Mouse (Mus musculus) midbrain, postnatal 0 days (tissue): ENCODE results near the gene Arpin. TPM values are rescaled to one million over a fixed set of nuclear protein-coding genes. Genes with fewer than 3 reads are reported as not detected.

Experiments
- ATAC-seq: fragments of 200-750 bp; cut with Nextera tagmentation; 2 replicates; pipeline ENCODE4 v1.8.0; 2017; ENCODE audit warnings: moderate number of reproducible peaks, mild to moderate bottlenecking, moderate TSS enrichment, moderate library complexity; ENCODE audit not compliant: low FRiP score
- DNase-seq: peaks from one replicate; pipeline ENCODE4 v3.0.0-alpha.2; 2015; ENCODE audit warnings: low spot score
- H3K27ac ChIP-seq: fragments of 300-500 bp; sonication (generic); 2 replicates; pipeline ENCODE4 v1.5.1; 2014; ENCODE audit warnings: low read depth, mild to moderate bottlenecking, low read length, mixed read lengths
- H3K27me3 ChIP-seq: fragments of 300-500 bp; sonication (generic); 2 replicates; pipeline ENCODE4 v1.6.1; 2014; ENCODE audit warnings: low read length, control low read depth, mixed read lengths; ENCODE audit not compliant: insufficient read depth
- H3K36me3 ChIP-seq: fragments of 300-500 bp; sonication (generic); 2 replicates; pipeline ENCODE4 v1.6.1; 2014; ENCODE audit warnings: low read length, control low read depth, mixed read lengths; ENCODE audit not compliant: insufficient read depth
- H3K4me1 ChIP-seq: fragments of 300-500 bp; sonication (generic); 2 replicates; pipeline ENCODE4 v1.6.1; 2014; ENCODE audit warnings: mild to moderate bottlenecking, control low read depth, antibody characterized with exemption, low read length, mixed read lengths; ENCODE audit not compliant: insufficient read depth
- H3K4me2 ChIP-seq: fragments of 300-500 bp; sonication (generic); 2 replicates; pipeline ENCODE4 v1.6.1; 2014; ENCODE audit warnings: low read depth, mild to moderate bottlenecking, low read length, mixed read lengths; ENCODE audit not compliant: poor library complexity, severe bottlenecking
- H3K4me3 ChIP-seq: fragments of 300-500 bp; sonication (generic); 2 replicates; pipeline ENCODE4 v1.5.1; 2014; ENCODE audit warnings: low read depth, mild to moderate bottlenecking, low read length, moderate library complexity
- H3K9ac ChIP-seq: fragments of 300-500 bp; sonication (generic); replicated peaks from 2 replicates; pipeline ENCODE4 v1.6.1; 2014; ENCODE audit warnings: mild to moderate bottlenecking, low read length, moderate library complexity, mixed read lengths; ENCODE audit not compliant: poor library complexity, severe bottlenecking
- H3K9me3 ChIP-seq: fragments of 300-500 bp; sonication (generic); 2 replicates; pipeline ENCODE4 v1.6.1; 2016; ENCODE audit warnings: low read length, control low read depth
- CTCF ChIP-seq: IDR thresholded peaks from 2 replicates; pipeline ENCODE4 v1.5.1; 2016; ENCODE audit warnings: antibody characterized with exemption, mild to moderate bottlenecking
- WGBS: fragments of 180-500 bp; shearing (Covaris S2); extraction: QIAGEN DNeasy Blood & Tissue Kit; methylation state at CpG from one replicate; pipeline ENCODE4 v1.1.7; 2014; 5-methylcytosine and 5-hydroxymethylcytosine counted together
- polyA plus RNA-seq: library from polyadenylated mRNA; unstranded; fragments of >200 nt; fragmentation: Nextera tagmentation; extraction: Ambion mirVana; gene quantifications from 2 replicates; pipeline ENCODE4 v1.2.1, GENCODE M21; 2015
- total RNA-seq: library from RNA; depleted of rRNA; stranded (reverse); fragments of >200 nt; gene quantifications from 2 replicates; pipeline ENCODE4 v1.2.3, GENCODE M21; 2014

Arpin gene
- total and polyA plus RNA-seq, 2 experiments from 2014 or later, result 14.9 to 38.4 TPM

GRCm38 (mm10) chr7:79890436-79891221, 44.5 kb downstream of the Arpin start:
- no peak overlapping the region for H3K4me3 ChIP-seq
- H3K27ac ChIP-seq, result no peak overlapping the region
- WGBS, result 86% methylated on average over 15 of the region's 15 CpGs
- no peaks in the 10 kb centered on the region for H3K9me3 ChIP-seq
- peaks cover 6% of the 10 kb centered on the region; the same call in 1 of the 2 replicates for H3K36me3 ChIP-seq
- no peaks in the 10 kb centered on the region for H3K27me3 ChIP-seq
- no peak overlapping the region for H3K9ac ChIP-seq
- DNase-seq, result no peak
- no peak for ATAC-seq
- H3K4me2 ChIP-seq, result no peak overlapping the region
- no peak for TF ChIP-seq CTCF
- H3K4me1 ChIP-seq, result no peaks in the 10 kb centered on the region

GRCm38 (mm10) chr7:79888603-79889002, 46.6 kb downstream of the Arpin start:
- Histone ChIP-seq H3K27ac (no peak overlapping the region), H3K4me1 (no peaks in the 10 kb centered on the region), H3K4me3 (no peak overlapping the region), H3K27me3 (no peaks in the 10 kb centered on the region), H3K36me3 (peaks cover 9% of the 10 kb centered on the region; the same call in 1 of the 2 replicates), H3K9me3 (no peaks in the 10 kb centered on the region), H3K9ac (no peak overlapping the region), H3K4me2 (no peak overlapping the region)
- DNase-seq (no peak), ATAC-seq (no peak)
- TF ChIP-seq CTCF, result no peak
- WGBS, result 92% methylated on average over 9 of the region's 9 CpGs

- no peak for TF ChIP-seq CTCF
- no peaks in the 10 kb centered on the region for H3K9me3 ChIP-seq
- no peak overlapping the region for H3K4me2 ChIP-seq
- 92% methylated on average over 7 of the region's 7 CpGs for WGBS
- ATAC-seq, result no peak
- H3K4me1 ChIP-seq, result no peaks in the 10 kb centered on the region
- H3K27me3 ChIP-seq, result no peaks in the 10 kb centered on the region
- no peak overlapping the region for H3K27ac ChIP-seq
- no peak overlapping the region for H3K9ac ChIP-seq
- H3K36me3 ChIP-seq, result peaks cover 28% of the 10 kb centered on the region
- H3K4me3 ChIP-seq, result no peak overlapping the region
- no peak for DNase-seq
Observed at GRCm38 (mm10) chr7:79883613-79884334, 51.4 kb downstream of the Arpin start.

GRCm38 (mm10) chr7:79881901-79882300, 53.3 kb downstream of the Arpin start:
- no peaks in the 10 kb centered on the region for H3K27me3 ChIP-seq
- no peak for DNase-seq
- H3K4me2 ChIP-seq, result no peak overlapping the region
- no peaks in the 10 kb centered on the region for H3K9me3 ChIP-seq
- no peak overlapping the region for H3K27ac ChIP-seq
- WGBS, result 96% methylated on average over 6 of the region's 6 CpGs
- H3K9ac ChIP-seq, result no peak overlapping the region
- H3K4me3 ChIP-seq, result no peak overlapping the region
- ATAC-seq, result no peak
- H3K36me3 ChIP-seq, result peaks cover 35% of the 10 kb centered on the region
- TF ChIP-seq CTCF, result no peak
- no peaks in the 10 kb centered on the region for H3K4me1 ChIP-seq

- no peaks in the 10 kb centered on the region for H3K27me3 ChIP-seq
- ATAC-seq, result no peak
- no peak for TF ChIP-seq CTCF
Observed at GRCm38 (mm10) chr7:79880998-79881397, 54.2 kb downstream of the Arpin start.

GRCm38 (mm10) chr7:79880033-79880432, 55.1 kb downstream of the Arpin start:
- Histone ChIP-seq H3K27ac (no peak overlapping the region), H3K9me3 (no peaks in the 10 kb centered on the region), H3K4me3 (no peak overlapping the region), H3K27me3 (no peaks in the 10 kb centered on the region), H3K9ac (no peak overlapping the region), H3K4me2 (no peak overlapping the region), H3K36me3 (peaks cover 37% of the 10 kb centered on the region), H3K4me1 (no peaks in the 10 kb centered on the region)
- ATAC-seq (no peak), DNase-seq (no peak)
- 89% methylated on average over 6 of the region's 6 CpGs for WGBS
- no peak for TF ChIP-seq CTCF

More at GRCm38 (mm10) chr7:79880998-79881397, 54.2 kb downstream of the Arpin start:
- H3K27ac ChIP-seq, result no peak overlapping the region
- WGBS, result 46% methylated on average over 3 of the region's 3 CpGs
- H3K9me3 ChIP-seq, result no peaks in the 10 kb centered on the region
- H3K9ac ChIP-seq, result no peak overlapping the region
- no peak overlapping the region for H3K4me3 ChIP-seq
- H3K4me1 ChIP-seq, result no peaks in the 10 kb centered on the region
- DNase-seq, result no peak
- H3K36me3 ChIP-seq, result peaks cover 41% of the 10 kb centered on the region
- H3K4me2 ChIP-seq, result no peak overlapping the region
